Comparison of ENCODE assay signal across 8 mouse cellular contexts in genomic region chr8:127500206-127500605, GRCm38 (mm10).
DNase-seq lines count a peak whose midpoint lies in the region; ATAC-seq and TF ChIP-seq lines count a peak whose summit lies in the region.

No protein-coding gene starts in this region.

- no peak for TF ChIP-seq CTCF in heart, adult 2 months (IDR thresholded peaks at IDR 0.05)

- no peak for TF ChIP-seq EP300 in heart, adult 2 months (IDR thresholded peaks at IDR 0.05; ENCODE audit: insufficient read depth, low read depth, low read length)

- no peak overlapping the region for H3K9ac ChIP-seq in heart, adult 2 months (ENCODE audit: low read depth, low read length)
- no peak overlapping the region for H3K9ac ChIP-seq in hindbrain, embryonic 12.5 days

- H3K79me2 ChIP-seq in heart, adult 2 months (replicated peaks; ENCODE audit: control insufficient read depth, insufficient read depth, low read length) = no peaks in the 10 kb centered on the region

- H3K4me3 ChIP-seq in heart, adult 2 months = peak overlapping the region; percentile 43
- H3K4me3 ChIP-seq in heart, embryonic 10.5 days = no peak overlapping the region
- H3K4me3 ChIP-seq in hindbrain, embryonic 12.5 days = no peak overlapping the region
- 0 out of 2 replicates have a peak overlapping the region, but pooled peaks have one; percentile 14 for H3K4me3 ChIP-seq in midbrain, embryonic 10.5 days

- H3K27ac ChIP-seq in heart, adult 2 months = peak overlapping the region; percentile 3
- H3K27ac ChIP-seq in heart, embryonic 10.5 days = no peak overlapping the region
- peak overlapping the region; percentile 73 for H3K27ac ChIP-seq in hindbrain, embryonic 12.5 days
- peak overlapping the region; percentile 75 for H3K27ac ChIP-seq in midbrain, embryonic 10.5 days (replicated peaks)

- TF ChIP-seq POLR2A in heart, adult 2 months (IDR thresholded peaks at IDR 0.05; ENCODE audit: insufficient read depth, low read depth, low read length) = no peak

- intact Hi-C loops in heart, adult 2 months (cut with DNase I) = no loop called here

- no peaks in the 10 kb centered on the region for H3K27me3 ChIP-seq in heart, adult 2 months (ENCODE audit: control insufficient read depth, insufficient read depth, low read length)
- no peaks in the 10 kb centered on the region for H3K27me3 ChIP-seq in heart, embryonic 10.5 days (ENCODE audit: insufficient read depth, poor library complexity, severe bottlenecking)
- H3K27me3 ChIP-seq in hindbrain, embryonic 12.5 days = no peaks in the 10 kb centered on the region
- H3K27me3 ChIP-seq in midbrain, embryonic 10.5 days (ENCODE audit: low read depth, poor library complexity, severe bottlenecking) = peaks cover 17% of the 10 kb centered on the region; the same call in 1 of the 2 replicates

- WGBS in heart, adult 2 months = 41% methylated on average over 7 of the region's 7 CpGs
- WGBS in heart, embryonic 10.5 days = 49% methylated on average over 7 of the region's 7 CpGs
- 13% methylated on average over 7 of the region's 7 CpGs for WGBS in hindbrain, embryonic 12.5 days
- 12% methylated on average over 7 of the region's 7 CpGs for WGBS in midbrain, embryonic 10.5 days

- H3K9me3 ChIP-seq in heart, embryonic 10.5 days = no peaks in the 10 kb centered on the region
- no peaks in the 10 kb centered on the region for H3K9me3 ChIP-seq in hindbrain, embryonic 12.5 days (replicated peaks)
- no peaks in the 10 kb centered on the region for H3K9me3 ChIP-seq in midbrain, embryonic 10.5 days (replicated peaks)

- H3K36me3 ChIP-seq in heart, adult 2 months (ENCODE audit: control insufficient read depth, insufficient read depth, low read length) = no peaks in the 10 kb centered on the region; the same call in 1 of the 2 replicates
- no peaks in the 10 kb centered on the region for H3K36me3 ChIP-seq in heart, embryonic 10.5 days
- H3K36me3 ChIP-seq in hindbrain, embryonic 12.5 days = no peaks in the 10 kb centered on the region
- no peaks in the 10 kb centered on the region for H3K36me3 ChIP-seq in midbrain, embryonic 10.5 days

- 0 out of 2 replicates have a peak overlapping the region, but pooled peaks have one; percentile 4 for H3K4me2 ChIP-seq in hindbrain, embryonic 12.5 days (replicated peaks)

- no peak for DNase-seq in heart, adult 2 months
- no peak for DNase-seq in heart, embryonic 10.5 days (ENCODE audit: low spot score)
- DNase-seq in T-cell, adult 2 months (ENCODE audit: low spot score) = peak; percentile 63
- DNase-seq in midbrain, embryonic 10.5 days (ENCODE audit: low spot score) = peak; percentile 28
- peak; percentile 51 for DNase-seq in thymus, postnatal 25 days
- no peak for DNase-seq in left cerebral cortex, adult 9 months (ENCODE audit: low spot score in 2 of 2)
- DNase-seq in urinary bladder, postnatal 10 days (ENCODE audit: low spot score) = no peak

- H3K4me1 ChIP-seq in heart, adult 2 months (ENCODE audit: control insufficient read depth, insufficient read depth, low read length) = peaks cover 5% of the 10 kb centered on the region
- peaks cover 29% of the 10 kb centered on the region; the same call in 1 of the 2 replicates for H3K4me1 ChIP-seq in heart, embryonic 10.5 days
- H3K4me1 ChIP-seq in hindbrain, embryonic 12.5 days = peaks cover 22% of the 10 kb centered on the region
- peaks cover 48% of the 10 kb centered on the region for H3K4me1 ChIP-seq in midbrain, embryonic 10.5 days

- peak; percentile 64 for ATAC-seq in hindbrain, embryonic 12.5 days (ENCODE audit: low FRiP score)

Comparison
In these comparisons a context has a peak if more than half of its experiments do, and no peak if none do; other contexts are left out.
1. H3K4me3 ChIP-seq: peak in heart, adult 2 months (single experiment) and midbrain, embryonic 10.5 days (single experiment); none in heart, embryonic 10.5 days (single experiment) and hindbrain, embryonic 12.5 days (single experiment).
2. DNase-seq: peak in T-cell, adult 2 months (single experiment), midbrain, embryonic 10.5 days (single experiment) and thymus, postnatal 25 days (single experiment); none in heart, adult 2 months (0 of 2), heart, embryonic 10.5 days (single experiment), left cerebral cortex, adult 9 months (0 of 2) and urinary bladder, postnatal 10 days (single experiment).